Mouse (Mus musculus) kidney, embryonic 16.5 days (tissue): ENCODE data around the gene Itgam. TPM values are rescaled to one million over a fixed set of nuclear protein-coding genes. Genes with fewer than 3 reads are reported as not detected.
"Not testable (repeated sequence)": the region's sequence is repeated elsewhere in the genome, so short reads cannot be mapped to it uniquely, and the experiment has no call there.

Source experiments
- ATAC-seq: fragments of 200-750 bp; cut with Nextera tagmentation; 2 replicates; pipeline ENCODE4 v1.8.0; 2017; ENCODE audit warnings: moderate TSS enrichment; ENCODE audit not compliant: low FRiP score, low TSS enrichment
- H3K27ac ChIP-seq: fragments of 300-500 bp; sonication (generic); 2 replicates; pipeline ENCODE4 v1.5.1; 2014; ENCODE audit warnings: low read length
- H3K27me3 ChIP-seq: fragments of 300-500 bp; sonication (generic); 2 replicates; pipeline ENCODE4 v1.6.1; 2014; ENCODE audit warnings: low read length, control low read depth, mixed read lengths; ENCODE audit not compliant: insufficient read depth
- H3K36me3 ChIP-seq: fragments of 300-500 bp; sonication (generic); 2 replicates; pipeline ENCODE4 v1.6.1; 2014; ENCODE audit warnings: low read length, control low read depth, mixed read lengths; ENCODE audit not compliant: insufficient read depth
- H3K4me1 ChIP-seq: fragments of 300-500 bp; sonication (generic); 2 replicates; pipeline ENCODE4 v1.6.1; 2014; ENCODE audit warnings: low read length, control low read depth, mixed read lengths; ENCODE audit not compliant: insufficient read depth
- H3K4me2 ChIP-seq: fragments of 300-500 bp; sonication (generic); replicated peaks from 2 replicates; pipeline ENCODE4 v1.6.1; 2014; ENCODE audit warnings: low read depth, low read length
- H3K4me3 ChIP-seq: fragments of 300-500 bp; sonication (generic); 2 replicates; pipeline ENCODE4 v1.5.1; 2014; ENCODE audit warnings: mild to moderate bottlenecking, low read length
- H3K9ac ChIP-seq: fragments of 300-500 bp; sonication (generic); replicated peaks from 2 replicates; pipeline ENCODE4 v1.6.1; 2014; ENCODE audit warnings: low read length
- H3K9me3 ChIP-seq: fragments of 300-500 bp; sonication (generic); 2 replicates; pipeline ENCODE4 v1.6.1; 2016; ENCODE audit warnings: low read length, control low read depth
- WGBS: fragments of 180-500 bp; shearing (Covaris S2); extraction: QIAGEN DNeasy Blood & Tissue Kit; methylation state at CpG from one replicate; pipeline ENCODE4 v1.1.7; 2014; 5-methylcytosine and 5-hydroxymethylcytosine counted together
- polyA plus RNA-seq: library from polyadenylated mRNA; unstranded; fragments of >200 nt; fragmentation: Nextera tagmentation; extraction: Ambion mirVana; gene quantifications from 2 replicates; pipeline ENCODE4 v1.2.1, GENCODE M21; 2015

Gene Itgam
- polyA plus RNA-seq, 1 experiment from 2014 or later, result 0.80 TPM

DNA sequence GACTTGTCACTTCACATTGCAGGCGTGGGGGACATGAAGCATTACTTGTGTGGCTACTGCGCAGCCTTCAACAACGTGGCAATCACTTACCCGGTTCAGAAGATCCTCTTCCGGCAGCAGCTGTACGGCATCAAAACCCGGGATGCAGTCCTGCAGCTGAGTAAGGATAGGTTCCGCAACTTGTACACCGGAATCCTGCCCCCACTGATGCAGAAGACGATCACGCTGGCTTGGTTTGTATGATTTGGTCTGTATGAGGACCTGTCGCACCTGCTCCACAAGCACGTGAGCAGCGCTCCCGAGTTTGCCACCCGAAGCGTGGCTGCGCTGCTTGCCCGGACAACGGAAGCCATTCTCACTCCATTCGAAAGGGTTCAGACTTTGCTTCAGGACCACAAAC lies 91.6 kb downstream of the Itgam start, which contains the start of gene Itgad:
TSS of gene Itgad (plus strand) at position 301 of the 400 bp plus-strand sequence.
- Histone ChIP-seq H3K9me3 (no peaks in the 10 kb centered on the region), H3K27me3 (no peaks in the 10 kb centered on the region), H3K4me1 (no peaks in the 10 kb centered on the region), H3K4me2 (no peak within 1 kb of the TSS), H3K27ac (no peak within 1 kb of the TSS), H3K4me3 (no peak within 1 kb of the TSS), H3K36me3 (no peaks in the 10 kb centered on the region), H3K9ac (no peak within 1 kb of the TSS)
- 91% methylated on average over 21 of the region's 21 CpGs for WGBS
- ATAC-seq, result no peak

DNA sequence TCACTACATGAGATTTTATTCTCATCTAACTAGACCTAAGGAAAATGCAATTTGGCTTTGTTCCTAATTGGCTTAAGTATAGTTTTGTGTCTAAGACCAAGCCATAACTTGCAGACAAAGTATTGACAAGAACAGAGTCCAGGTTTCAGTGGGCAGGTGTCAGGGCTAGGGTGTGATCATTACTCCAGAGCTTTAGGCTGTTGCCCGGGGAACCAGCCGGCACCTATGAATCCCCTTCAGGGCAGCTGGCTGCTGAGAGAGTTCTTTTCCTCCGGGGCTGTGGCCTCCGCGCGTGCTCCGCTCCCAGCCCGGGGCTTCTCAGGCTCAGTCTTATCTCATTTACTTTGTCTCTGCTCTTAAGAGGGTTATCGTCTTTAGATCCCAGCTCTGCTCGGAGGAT lies 92.5 kb downstream of the Itgam start:
- Histone ChIP-seq H3K9me3 (no peaks in the 10 kb centered on the region), H3K27me3 (no peaks in the 10 kb centered on the region), H3K9ac (no peak overlapping the region), H3K27ac (no peak overlapping the region), H3K4me1 (no peaks in the 10 kb centered on the region), H3K4me2 (no peak overlapping the region), H3K4me3 (no peak overlapping the region), H3K36me3 (no peaks in the 10 kb centered on the region)
- no peak for ATAC-seq
- WGBS, result 79% methylated on average over 10 of the region's 10 CpGs

DNA sequence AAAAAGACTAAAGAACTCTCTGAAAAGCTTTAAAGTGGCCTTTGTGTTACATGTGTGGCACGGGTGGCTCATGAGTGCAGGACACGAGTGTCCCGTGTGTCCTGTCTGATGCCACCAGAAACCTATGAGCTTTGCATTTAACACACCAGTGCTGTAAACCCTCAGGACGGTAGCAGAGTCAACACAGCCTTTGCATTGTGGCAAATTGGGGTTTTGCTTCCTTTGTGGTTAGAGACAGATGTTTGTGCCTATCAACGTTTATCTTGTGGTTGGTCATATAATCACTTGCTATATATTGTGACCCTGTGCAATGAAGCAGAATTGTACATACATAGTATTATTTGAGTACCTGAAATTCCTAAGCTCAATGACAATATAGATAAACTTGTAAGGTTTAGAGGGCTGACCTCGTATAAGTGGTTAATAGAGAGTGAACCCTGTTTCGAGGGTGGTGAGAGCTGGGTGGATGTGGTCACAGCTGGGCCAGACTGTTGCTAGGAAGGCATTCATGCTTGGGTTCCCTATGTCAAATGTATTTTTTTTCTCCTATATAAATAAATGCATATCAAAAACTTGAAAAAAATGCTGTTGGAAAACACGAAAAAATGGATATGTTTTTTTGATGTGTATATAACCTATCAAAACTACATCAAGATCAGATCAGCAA lies 96.4 kb downstream of the Itgam start:
- H3K4me3 ChIP-seq, H3K9me3 ChIP-seq, H3K27ac ChIP-seq, H3K4me1 ChIP-seq, ATAC-seq, H3K9ac ChIP-seq, H3K36me3 ChIP-seq, H3K27me3 ChIP-seq, H3K4me2 ChIP-seq: not testable (repeated sequence)
- WGBS, result 66% methylated on average over 8 of the region's 8 CpGs

DNA sequence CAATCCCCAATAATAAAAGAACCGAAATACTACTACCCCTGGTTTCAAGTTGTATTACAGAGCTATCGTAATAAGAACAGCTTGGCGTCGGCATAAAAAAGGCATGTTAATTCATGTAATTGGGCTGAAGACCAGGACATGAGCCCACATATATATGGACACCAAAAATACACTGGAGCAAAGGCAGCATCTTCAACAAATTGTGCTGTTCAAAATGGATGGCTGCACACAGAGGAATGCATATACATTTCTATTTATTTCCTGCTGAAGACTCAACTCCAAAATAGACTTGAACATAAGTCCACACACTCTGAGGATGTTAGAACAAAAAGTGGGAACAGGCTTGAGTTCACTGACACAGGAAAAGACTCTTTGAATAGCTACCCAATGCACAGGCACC lies 101.6 kb downstream of the Itgam start:
- Histone ChIP-seq H3K4me3 (no peak overlapping the region), H3K4me2 (no peak overlapping the region), H3K27me3 (no peaks in the 10 kb centered on the region), H3K27ac (no peak overlapping the region), H3K36me3 (no peaks in the 10 kb centered on the region), H3K4me1 (no peaks in the 10 kb centered on the region), H3K9me3 (no peaks in the 10 kb centered on the region), H3K9ac (no peak overlapping the region)
- WGBS, result 95% methylated on average over 4 of the region's 4 CpGs
- ATAC-seq, result no peak

DNA sequence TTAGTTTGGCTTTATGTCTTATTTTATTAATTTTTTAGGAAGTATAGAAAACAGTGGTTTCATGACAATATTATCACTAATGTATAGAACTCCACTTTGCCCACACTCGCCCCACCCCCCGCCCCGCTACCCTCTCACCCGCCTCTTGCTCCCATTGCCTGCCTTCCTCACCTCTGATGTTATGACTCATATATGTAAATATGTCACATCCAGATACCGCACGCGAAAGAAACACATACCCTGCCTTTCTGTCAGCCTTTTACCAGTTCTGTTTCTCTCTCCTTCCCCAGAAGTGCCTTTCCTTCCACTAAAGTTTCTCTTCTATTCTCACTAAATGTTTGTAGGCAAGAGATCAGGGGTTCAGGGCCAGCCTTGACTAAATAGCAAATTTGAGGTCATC lies 104.0 kb downstream of the Itgam start:
- Histone ChIP-seq H3K36me3 (no peaks in the 10 kb centered on the region), H3K27ac (no peak overlapping the region), H3K9me3 (no peaks in the 10 kb centered on the region), H3K4me1 (no peaks in the 10 kb centered on the region), H3K9ac (no peak overlapping the region), H3K4me2 (no peak overlapping the region), H3K27me3 (no peaks in the 10 kb centered on the region), H3K4me3 (no peak overlapping the region)
- WGBS, result 85% methylated on average over 7 of the region's 7 CpGs
- ATAC-seq, result no peak

Other genes starting within 250 kb of the Itgam start
- 44.6 and 48.0 TPM in 2 replicates for gene Stx4a, start 238.3 kb upstream of the Itgam start, polyA plus RNA-seq
- 3.6 and 4.4 TPM in 2 replicates for gene Stx1b, start 238.1 kb upstream of the Itgam start, polyA plus RNA-seq
- gene Zfp646, start 186.4 kb upstream of the Itgam start, polyA plus RNA-seq, result 13.0 and 15.7 TPM in 2 replicates
- gene Zfp668, start 185.8 kb upstream of the Itgam start, polyA plus RNA-seq, result 21.0 and 25.6 TPM in 2 replicates
- gene Prss53, start 171.7 kb upstream of the Itgam start, polyA plus RNA-seq, result 5.9 and 6.5 TPM in 2 replicates
- gene Gm21974, start 167.2 kb upstream of the Itgam start, polyA plus RNA-seq, result not detected in 2 replicates
- 163 and 168 TPM in 2 replicates for gene Vkorc1, start 167.0 kb upstream of the Itgam start, polyA plus RNA-seq
- gene Bckdk, start 158.6 kb upstream of the Itgam start, polyA plus RNA-seq, result 155 and 156 TPM in 2 replicates
- gene Kat8, start 150.1 kb upstream of the Itgam start, polyA plus RNA-seq, result 42.7 and 44.4 TPM in 2 replicates
- 93.2 and 98.7 TPM in 2 replicates for gene Prss8, start 132.5 kb upstream of the Itgam start, polyA plus RNA-seq
- 15.2 TPM in 2 replicates for gene Prss36, start 115.9 kb upstream of the Itgam start, polyA plus RNA-seq
- 359 and 373 TPM in 2 replicates for gene Fus, start 95.2 kb upstream of the Itgam start, polyA plus RNA-seq
- 60.1 and 61.8 TPM in 2 replicates for gene Pycard, start 68.8 kb upstream of the Itgam start, polyA plus RNA-seq
- 0.16 and 0.23 TPM in 2 replicates for gene Trim72, start 58.7 kb upstream of the Itgam start, polyA plus RNA-seq
- not detected in 2 replicates for gene Gm49368, start within 50 bp of the Itgam start, polyA plus RNA-seq
- gene Itgax, start 66.9 kb downstream of the Itgam start, polyA plus RNA-seq, result 0.06 TPM in 2 replicates
- not detected in 2 replicates for gene Itgad, start 91.7 kb downstream of the Itgam start, polyA plus RNA-seq
- gene Cox6a2, start 143.7 kb downstream of the Itgam start, polyA plus RNA-seq, result 1.7 and 3.0 TPM in 2 replicates
- 19.7 and 21.7 TPM in 2 replicates for gene Armc5, start 174.7 kb downstream of the Itgam start, polyA plus RNA-seq
- gene 9130023H24Rik, start 175.4 kb downstream of the Itgam start, polyA plus RNA-seq, result 8.7 and 8.8 TPM in 2 replicates
- 104 and 111 TPM in 2 replicates for gene Tgfb1i1, start 184.2 kb downstream of the Itgam start, polyA plus RNA-seq
- gene Slc5a2, start 203.0 kb downstream of the Itgam start, polyA plus RNA-seq, result 15.0 and 15.6 TPM in 2 replicates
- gene BC017158, start 235.5 kb downstream of the Itgam start, polyA plus RNA-seq, result 34.2 and 39.0 TPM in 2 replicates